Mouse (Mus musculus) forebrain, embryonic 13.5 days (tissue): ENCODE results near the gene Pcbp1. TPM values are rescaled to one million over a fixed set of nuclear protein-coding genes. Genes with fewer than 3 reads are reported as not detected.

ENCODE experiments used
- microRNA-seq: library from miRNA; unstranded; fragments of <30 nt; microRNA quantifications from one replicate; pipeline ENCODE4, GENCODE M21; 2016
- polyA plus RNA-seq: library from polyadenylated mRNA; unstranded; fragments of >200 nt; fragmentation: Nextera tagmentation; extraction: Ambion mirVana; gene quantifications from 2 replicates; pipeline ENCODE4 v1.2.1, GENCODE M21; 2015

The Pcbp1 gene
- polyA plus RNA-seq, 1 experiment from 2014 or later: 245 TPM

Small RNA genes lying within 50 kb of the gene (microRNA-seq; reads per million reads assigned to microRNA genes)
- gene Gm22184: not detected

Other genes with a start within 250 kb of the Pcbp1 start
- 128 and 142 TPM in 2 replicates for gene Fam136a, start 160.7 kb downstream of the Pcbp1 start, polyA plus RNA-seq
- 791 and 827 TPM in 2 replicates for gene Snrpg, start 155.0 kb downstream of the Pcbp1 start, polyA plus RNA-seq
- gene Pcyox1, start 129.2 kb downstream of the Pcbp1 start, polyA plus RNA-seq: 97.5 and 106 TPM in 2 replicates
- 354 and 375 TPM in 2 replicates for gene Tia1, start 122.1 kb downstream of the Pcbp1 start, polyA plus RNA-seq
- 0.35 and 0.43 TPM in 2 replicates for gene Gm44790, start 99.7 kb downstream of the Pcbp1 start, polyA plus RNA-seq
- gene C87436, start 87.9 kb downstream of the Pcbp1 start, polyA plus RNA-seq: 32.0 and 34.1 TPM in 2 replicates
- gene Asprv1, start 101.8 kb upstream of the Pcbp1 start, polyA plus RNA-seq: 0.45 and 0.67 TPM in 2 replicates
- gene Mxd1, start 142.8 kb upstream of the Pcbp1 start, polyA plus RNA-seq: 19.5 and 21.3 TPM in 2 replicates
- gene Snrnp27, start 158.2 kb upstream of the Pcbp1 start, polyA plus RNA-seq: 126 and 145 TPM in 2 replicates
- 41.2 and 42.5 TPM in 2 replicates for gene Gmcl1, start 207.1 kb upstream of the Pcbp1 start, polyA plus RNA-seq